Mouse (Mus musculus): Measurements from ENCODE around the gene Tex2. TPM values are rescaled to one million over a fixed set of nuclear protein-coding genes. Genes with fewer than 3 reads are reported as not detected.
A peak's percentile ranks its signal among the peaks of the same experiment; 100 is the strongest.

The Tex2 gene
- polyA plus RNA-seq, 1 experiment from 2014 or later, result 12.2 TPM

DNA sequence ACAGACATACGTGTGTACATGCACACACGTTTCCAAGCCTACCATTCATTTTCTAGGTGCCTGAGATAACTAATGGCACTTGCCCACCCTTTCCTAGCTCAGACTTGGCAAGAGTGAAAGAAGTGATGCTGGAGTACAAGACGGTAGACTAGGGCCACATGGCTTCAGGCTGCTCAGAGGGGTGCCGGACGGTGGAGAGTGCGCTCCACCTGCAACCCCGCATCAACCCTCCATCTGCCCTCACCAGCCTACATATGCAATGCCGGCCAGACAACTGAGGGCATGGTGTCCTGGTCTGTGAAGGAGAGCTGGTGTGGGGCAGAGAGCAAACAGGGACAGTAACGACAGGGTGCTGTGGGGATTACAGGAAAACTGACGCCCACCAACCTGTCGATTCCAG, 22.0 kb downstream of the Tex2 start:
- Histone ChIP-seq H3K36me3 (ENCODE audit: control insufficient read depth, insufficient read depth) (no peaks in the 10 kb centered on the region), H3K27ac (ENCODE audit: low read length) (no peak overlapping the region), H3K9ac (ENCODE audit: low read depth, low read length) (no peak overlapping the region), H3K27me3 (ENCODE audit: control insufficient read depth, insufficient read depth, low read depth, low read length) (no peaks in the 10 kb centered on the region), H3K9me3 (replicated peaks; ENCODE audit: control insufficient read depth, low read length) (no peaks in the 10 kb centered on the region), H3K4me2 (ENCODE audit: low read depth, low read length) (no peak overlapping the region), H3K4me1 (ENCODE audit: control insufficient read depth, low read depth, low read length) (no peaks in the 10 kb centered on the region; the same call in 1 of the 2 replicates), H3K4me3 (ENCODE audit: low read depth, low read length) (no peak overlapping the region)
- no peak for ATAC-seq (ENCODE audit: low read depth)
- 84% methylated on average over 11 of the region's 11 CpGs for WGBS (ENCODE audit: insufficient replicate concordance)

DNA sequence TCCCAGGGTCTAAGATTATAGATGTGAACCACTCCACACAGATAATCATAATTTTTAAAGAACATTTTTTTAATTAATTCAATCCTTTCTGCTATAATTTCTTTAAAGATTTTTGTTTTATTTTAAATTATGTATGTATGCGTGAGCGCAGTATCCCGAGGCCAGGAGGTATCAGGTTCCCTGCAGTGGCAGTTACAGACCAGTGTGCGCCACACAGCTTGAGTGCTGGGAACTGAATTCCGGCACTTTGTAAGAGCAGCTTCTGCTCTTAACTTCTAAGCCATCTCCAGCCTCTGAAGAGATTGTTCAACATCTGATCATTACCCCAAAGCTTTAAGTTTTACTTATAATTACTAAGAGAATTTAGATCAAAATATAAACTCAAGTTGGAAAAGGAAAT, 23.1 kb downstream of the Tex2 start:
- H3K27ac ChIP-seq (ENCODE audit: low read length), result no peak overlapping the region
- H3K27me3 ChIP-seq (ENCODE audit: control insufficient read depth, insufficient read depth, low read depth, low read length), result no peaks in the 10 kb centered on the region
- ATAC-seq (ENCODE audit: low read depth), result no peak
- H3K9me3 ChIP-seq (replicated peaks; ENCODE audit: control insufficient read depth, low read length), result no peaks in the 10 kb centered on the region
- H3K36me3 ChIP-seq (ENCODE audit: control insufficient read depth, insufficient read depth), result no peaks in the 10 kb centered on the region
- H3K9ac ChIP-seq (ENCODE audit: low read depth, low read length), result no peak overlapping the region
- 72% methylated on average over 5 of the region's 5 CpGs for WGBS (ENCODE audit: insufficient replicate concordance)
- H3K4me3 ChIP-seq (ENCODE audit: low read depth, low read length), result no peak overlapping the region
- H3K4me2 ChIP-seq (ENCODE audit: low read depth, low read length), result no peak overlapping the region
- no peaks in the 10 kb centered on the region; the same call in 1 of the 2 replicates for H3K4me1 ChIP-seq (ENCODE audit: control insufficient read depth, low read depth, low read length)

DNA sequence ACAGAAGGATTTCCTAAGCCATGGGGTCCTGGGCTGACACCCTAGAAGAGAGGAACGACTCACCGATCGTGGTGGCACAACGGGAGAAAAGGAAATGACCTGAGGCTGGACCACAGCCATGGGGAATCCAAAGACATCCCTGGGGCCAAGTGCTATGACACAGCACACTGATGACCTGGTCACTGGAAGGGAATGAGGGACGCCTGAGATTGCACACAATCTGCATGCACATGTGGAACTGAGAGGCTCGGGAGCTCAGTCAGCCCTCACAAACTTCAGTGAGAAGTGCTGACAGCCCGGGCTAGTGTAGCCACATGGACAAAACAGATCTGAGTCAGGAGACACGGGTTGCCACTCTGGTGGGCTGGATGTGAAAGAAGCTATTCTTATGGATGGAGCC, 24.4 kb downstream of the Tex2 start:
- no peak for ATAC-seq (ENCODE audit: low read depth)
- no peaks in the 10 kb centered on the region for H3K27me3 ChIP-seq (ENCODE audit: control insufficient read depth, insufficient read depth, low read depth, low read length)

DNA sequence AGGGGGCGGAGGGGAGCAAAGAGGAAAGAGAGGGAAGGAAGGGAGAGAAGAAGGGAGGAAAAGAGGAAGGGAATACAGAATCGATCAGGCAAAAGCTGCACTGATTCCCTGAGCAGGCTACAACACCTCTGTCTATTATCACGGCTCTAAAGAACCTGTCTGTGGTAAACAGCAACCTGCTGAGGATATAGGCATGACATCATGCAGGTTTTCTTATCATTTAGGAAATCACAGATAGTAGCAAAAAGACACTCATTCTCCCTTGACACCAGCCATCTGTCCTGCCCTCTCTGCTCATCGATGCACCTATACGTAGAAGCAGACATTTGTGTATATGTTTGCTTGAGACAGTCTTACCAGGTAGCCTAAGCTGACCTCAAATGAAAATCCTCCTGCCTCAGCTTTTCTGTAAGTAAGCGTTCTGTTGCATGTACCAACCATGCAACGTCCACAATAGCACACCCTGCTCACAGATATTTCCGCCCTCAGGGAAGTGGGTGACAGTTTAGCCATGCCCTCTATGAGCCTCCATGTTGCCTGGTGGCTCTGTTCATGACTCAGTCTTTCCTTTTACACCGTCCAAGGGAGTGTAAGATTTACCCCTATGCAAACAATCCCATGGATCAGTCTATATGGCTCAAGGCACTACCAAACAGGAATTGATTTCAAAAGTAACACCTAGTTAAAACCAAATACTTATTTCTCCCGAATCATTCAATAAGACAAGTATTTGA, 25.3 kb downstream of the Tex2 start:
- Histone ChIP-seq H3K4me3 (ENCODE audit: low read depth, low read length) (no peak overlapping the region), H3K27ac (ENCODE audit: low read length) (no peak overlapping the region), H3K36me3 (ENCODE audit: control insufficient read depth, insufficient read depth) (no peaks in the 10 kb centered on the region), H3K27me3 (ENCODE audit: control insufficient read depth, insufficient read depth, low read depth, low read length) (no peaks in the 10 kb centered on the region), H3K9ac (ENCODE audit: low read depth, low read length) (no peak overlapping the region), H3K4me2 (ENCODE audit: low read depth, low read length) (no peak overlapping the region), H3K4me1 (ENCODE audit: control insufficient read depth, low read depth, low read length) (no peaks in the 10 kb centered on the region; the same call in 1 of the 2 replicates), H3K9me3 (replicated peaks; ENCODE audit: control insufficient read depth, low read length) (no peaks in the 10 kb centered on the region)
- WGBS (ENCODE audit: insufficient replicate concordance), result 65% methylated on average over 10 of the region's 10 CpGs
- ATAC-seq (ENCODE audit: low read depth), result no peak

More for the DNA sequence above, 24.4 kb downstream of the Tex2 start:
- Histone ChIP-seq H3K4me3 (ENCODE audit: low read depth, low read length) (no peak overlapping the region), H3K9me3 (replicated peaks; ENCODE audit: control insufficient read depth, low read length) (no peaks in the 10 kb centered on the region), H3K36me3 (ENCODE audit: control insufficient read depth, insufficient read depth) (no peaks in the 10 kb centered on the region), H3K9ac (ENCODE audit: low read depth, low read length) (no peak overlapping the region), H3K27ac (ENCODE audit: low read length) (no peak overlapping the region), H3K4me2 (ENCODE audit: low read depth, low read length) (no peak overlapping the region), H3K4me1 (ENCODE audit: control insufficient read depth, low read depth, low read length) (no peaks in the 10 kb centered on the region; the same call in 1 of the 2 replicates)
- 39% methylated on average over 8 of the region's 8 CpGs for WGBS (ENCODE audit: insufficient replicate concordance)

DNA sequence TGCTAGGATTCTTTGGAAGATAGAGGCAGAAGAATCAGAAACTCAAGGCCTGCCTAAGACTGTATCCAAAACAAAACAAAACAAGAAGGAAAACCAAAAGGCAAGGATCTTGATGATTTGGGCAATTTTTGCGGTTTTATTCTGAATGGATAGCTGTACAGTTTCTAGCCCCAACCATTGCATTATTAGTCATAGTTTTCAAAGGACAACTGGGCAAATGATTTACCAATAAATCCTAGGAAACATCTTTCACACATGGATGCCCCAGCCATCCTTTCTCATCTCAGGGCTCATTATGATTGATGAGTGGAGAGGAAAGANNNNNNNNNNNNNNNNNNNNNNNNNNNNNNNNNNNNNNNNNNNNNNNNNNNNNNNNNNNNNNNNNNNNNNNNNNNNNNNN, 29.4 kb downstream of the Tex2 start:
- no peak overlapping the region for H3K4me2 ChIP-seq (ENCODE audit: low read depth, low read length)
- H3K36me3 ChIP-seq (ENCODE audit: control insufficient read depth, insufficient read depth), result no peaks in the 10 kb centered on the region
- no peaks in the 10 kb centered on the region for H3K9me3 ChIP-seq (replicated peaks; ENCODE audit: control insufficient read depth, low read length)
- H3K27ac ChIP-seq (ENCODE audit: low read length), result no peak overlapping the region
- no peak overlapping the region for H3K4me3 ChIP-seq (ENCODE audit: low read depth, low read length)
- H3K4me1 ChIP-seq (ENCODE audit: control insufficient read depth, low read depth, low read length), result no peaks in the 10 kb centered on the region; the same call in 1 of the 2 replicates
- no peaks in the 10 kb centered on the region for H3K27me3 ChIP-seq (ENCODE audit: control insufficient read depth, insufficient read depth, low read depth, low read length)
- H3K9ac ChIP-seq (ENCODE audit: low read depth, low read length), result no peak overlapping the region
- ATAC-seq (ENCODE audit: low read depth), result no peak
- 91% methylated on average over 1 of the region's 1 CpGs for WGBS (ENCODE audit: insufficient replicate concordance)

DNA sequence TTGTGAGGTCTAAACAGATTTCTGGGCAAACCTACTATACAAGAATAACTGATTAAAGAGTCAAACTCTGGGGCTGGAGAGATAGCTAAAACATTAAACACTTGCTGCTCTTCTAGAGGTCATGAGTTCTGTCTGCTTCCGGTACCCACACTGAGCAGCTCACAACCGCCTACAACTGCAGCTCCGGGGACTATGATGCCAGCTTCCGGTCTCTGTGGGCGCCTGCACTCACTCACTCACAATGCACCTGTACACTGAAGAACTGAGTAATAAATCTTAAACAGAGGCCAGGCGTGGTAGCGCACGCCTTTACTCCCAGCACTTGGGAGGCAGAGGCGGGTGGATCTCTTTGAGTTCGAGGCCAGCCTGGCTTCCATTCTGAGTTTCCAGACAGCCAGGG, 31.9 kb downstream of the Tex2 start:
- Histone ChIP-seq H3K9me3 (replicated peaks; ENCODE audit: control insufficient read depth, low read length) (no peaks in the 10 kb centered on the region), H3K36me3 (ENCODE audit: control insufficient read depth, insufficient read depth) (no peaks in the 10 kb centered on the region), H3K9ac (ENCODE audit: low read depth, low read length) (no peak overlapping the region), H3K4me3 (ENCODE audit: low read depth, low read length) (no peak overlapping the region), H3K27me3 (ENCODE audit: control insufficient read depth, insufficient read depth, low read depth, low read length) (no peaks in the 10 kb centered on the region), H3K4me2 (ENCODE audit: low read depth, low read length) (no peak overlapping the region), H3K27ac (ENCODE audit: low read length) (peak overlapping the region; percentile 63; the same call in 1 of the 2 replicates), H3K4me1 (ENCODE audit: control insufficient read depth, low read depth, low read length) (no peaks in the 10 kb centered on the region; the same call in 1 of the 2 replicates)
- 81% methylated on average over 10 of the region's 10 CpGs for WGBS (ENCODE audit: insufficient replicate concordance)
- ATAC-seq (ENCODE audit: low read depth), result no peak

DNA sequence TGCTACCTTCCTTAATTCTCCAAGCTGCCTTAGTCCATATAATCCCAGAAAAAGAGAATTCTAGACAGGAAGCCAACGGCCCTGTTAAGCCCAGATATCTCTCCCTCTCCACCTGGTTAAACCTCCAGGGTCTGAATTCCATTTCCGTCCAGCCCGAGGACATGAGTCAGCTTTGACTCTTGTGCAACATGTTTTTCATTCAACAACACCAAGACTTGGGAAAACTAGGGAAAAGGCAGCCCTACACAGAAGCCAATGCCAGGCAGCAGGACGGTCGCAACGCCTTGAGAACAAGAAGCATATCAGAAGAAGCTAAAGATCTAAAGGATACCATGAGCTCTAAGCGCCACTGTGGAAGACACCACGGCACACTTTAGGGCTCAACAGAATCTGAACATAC, 32.8 kb downstream of the Tex2 start:
- no peak overlapping the region for H3K9ac ChIP-seq (ENCODE audit: low read depth, low read length)
- ATAC-seq (ENCODE audit: low read depth), result peak; percentile 61
- H3K9me3 ChIP-seq (replicated peaks; ENCODE audit: control insufficient read depth, low read length), result no peaks in the 10 kb centered on the region
- no peak overlapping the region for H3K4me3 ChIP-seq (ENCODE audit: low read depth, low read length)
- peak overlapping the region; percentile 63 for H3K27ac ChIP-seq (ENCODE audit: low read length)
- peak overlapping the region; percentile 4; the same call in 1 of the 2 replicates for H3K4me2 ChIP-seq (ENCODE audit: low read depth, low read length)
- whole genome bisulfite sequencing (ENCODE audit: insufficient replicate concordance), result 62% methylated on average over 8 of the region's 8 CpGs
- H3K27me3 ChIP-seq (ENCODE audit: control insufficient read depth, insufficient read depth, low read depth, low read length), result no peaks in the 10 kb centered on the region
- H3K36me3 ChIP-seq (ENCODE audit: control insufficient read depth, insufficient read depth), result no peaks in the 10 kb centered on the region
- no peaks in the 10 kb centered on the region; the same call in 1 of the 2 replicates for H3K4me1 ChIP-seq (ENCODE audit: control insufficient read depth, low read depth, low read length)

DNA sequence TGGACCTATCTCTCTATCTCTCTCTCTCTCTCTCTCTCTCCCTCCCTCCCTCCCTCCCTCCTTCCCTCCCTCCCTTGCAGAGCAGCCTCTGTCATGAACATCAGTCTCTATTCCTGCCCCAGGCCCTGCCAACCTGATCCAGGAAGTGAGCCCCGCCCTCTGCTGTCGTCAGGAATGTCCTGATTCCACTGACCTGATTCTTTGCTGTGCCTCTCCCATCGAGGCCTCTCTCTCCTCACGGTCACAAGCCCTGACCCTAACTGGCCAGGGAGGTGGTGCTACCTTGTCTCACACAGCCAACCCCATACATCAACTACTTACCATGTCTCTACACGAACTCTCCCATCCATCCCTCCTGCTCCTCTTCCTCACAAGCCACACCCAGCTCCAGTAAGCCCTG, 33.3 kb downstream of the Tex2 start:
- Histone ChIP-seq H3K4me2 (ENCODE audit: low read depth, low read length) (no peak overlapping the region), H3K4me3 (ENCODE audit: low read depth, low read length) (no peak overlapping the region), H3K9me3 (replicated peaks; ENCODE audit: control insufficient read depth, low read length) (no peaks in the 10 kb centered on the region), H3K27ac (ENCODE audit: low read length) (no peak overlapping the region), H3K27me3 (ENCODE audit: control insufficient read depth, insufficient read depth, low read depth, low read length) (no peaks in the 10 kb centered on the region), H3K9ac (ENCODE audit: low read depth, low read length) (no peak overlapping the region), H3K36me3 (ENCODE audit: control insufficient read depth, insufficient read depth) (no peaks in the 10 kb centered on the region), H3K4me1 (ENCODE audit: control insufficient read depth, low read depth, low read length) (no peaks in the 10 kb centered on the region; the same call in 1 of the 2 replicates)
- 43% methylated on average over 5 of the region's 5 CpGs for WGBS (ENCODE audit: insufficient replicate concordance)
- no peak for ATAC-seq (ENCODE audit: low read depth)

DNA sequence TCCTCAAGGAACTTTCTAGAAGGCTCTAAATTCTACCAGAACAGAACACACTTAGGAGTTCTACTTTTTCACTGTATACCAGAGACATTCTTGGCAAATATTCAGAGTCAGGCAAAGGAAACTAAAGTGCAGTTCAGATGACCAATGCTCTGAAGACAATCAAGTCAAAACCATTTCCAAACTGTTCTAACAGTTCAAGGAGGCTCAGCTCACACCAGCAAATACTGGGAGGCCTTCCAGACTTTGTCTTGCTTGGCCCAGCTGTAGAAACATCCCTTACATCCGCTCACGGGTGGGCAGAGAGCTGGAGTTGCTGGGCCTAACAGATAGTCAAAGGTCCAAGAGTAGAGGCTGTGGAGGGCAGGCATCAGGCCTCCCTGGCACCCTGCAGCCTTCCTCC, 34.1 kb downstream of the Tex2 start:
- Histone ChIP-seq H3K27ac (ENCODE audit: low read length) (no peak overlapping the region), H3K4me3 (ENCODE audit: low read depth, low read length) (no peak overlapping the region), H3K4me1 (ENCODE audit: control insufficient read depth, low read depth, low read length) (peaks cover 4% of the 10 kb centered on the region), H3K27me3 (ENCODE audit: control insufficient read depth, insufficient read depth, low read depth, low read length) (no peaks in the 10 kb centered on the region), H3K9ac (ENCODE audit: low read depth, low read length) (no peak overlapping the region), H3K4me2 (ENCODE audit: low read depth, low read length) (no peak overlapping the region), H3K36me3 (ENCODE audit: control insufficient read depth, insufficient read depth) (no peaks in the 10 kb centered on the region), H3K9me3 (replicated peaks; ENCODE audit: control insufficient read depth, low read length) (no peaks in the 10 kb centered on the region)
- no peak for ATAC-seq (ENCODE audit: low read depth)
- WGBS (ENCODE audit: insufficient replicate concordance), result 66% methylated on average over 2 of the region's 2 CpGs
